Mouse (Mus musculus) lung, adult 2 months (tissue): ENCODE measurements around the gene Glb1l2. TPM values are rescaled to one million over a fixed set of nuclear protein-coding genes. Genes with fewer than 3 reads are reported as not detected.

Experiments
- DNase-seq: peaks from one replicate; pipeline ENCODE4 v3.0.0; 2022
- H3K4me1 ChIP-seq: fragments of 200-500 bp; 2 replicates; pipeline ENCODE4 v1.6.1; 2011; ENCODE audit warnings: low read length; ENCODE audit not compliant: control insufficient read depth, insufficient read depth
- H3K4me3 ChIP-seq: fragments of 200-500 bp; replicated peaks from 2 replicates; pipeline ENCODE3; 2011; ENCODE audit warnings: low read depth, mild to moderate bottlenecking, control low read depth, low read length; ENCODE audit errors: extremely low read depth
- CTCF ChIP-seq: fragments of 200-500 bp; IDR thresholded peaks from 2 replicates; pipeline ENCODE4 v1.5.1; 2011; ENCODE audit warnings: mild to moderate bottlenecking, low read length, control low read depth; ENCODE audit not compliant: insufficient read depth
- POLR2A ChIP-seq: fragments of 200-500 bp; IDR thresholded peaks from 2 replicates; pipeline ENCODE4 v1.6.1; 2011; ENCODE audit warnings: low read depth, mild to moderate bottlenecking, control low read depth, low read length, borderline replicate concordance; ENCODE audit errors: extremely low read depth
- WGBS: fragments of 180-500 bp; shearing (Covaris S2); methylation state at CpG from one replicate; pipeline ENCODE4 v1.1.7; 2018; 5-methylcytosine and 5-hydroxymethylcytosine counted together
- polyA plus RNA-seq: library from polyadenylated mRNA; depleted of rRNA; stranded (reverse); fragments of >200 nt; gene quantifications from 2 replicates; pipeline ENCODE4 v1.2.3, GENCODE M21; 2012; rRNA removed

The Glb1l2 gene
- polyA plus RNA-seq, 1 experiment: 30.1 TPM

- WGBS: 71% methylated on average over 5 of the region's 5 CpGs
Observed at GRCm38 (mm10) chr9:26737116-26737515, 69.2 kb downstream of the Glb1l2 start.

GRCm38 (mm10) chr9:26733986-26734385 is 72.3 kb downstream of the Glb1l2 start:
- 2% methylated on average over 37 of the region's 37 CpGs for whole genome bisulfite sequencing
- no peak for DNase-seq
- Histone ChIP-seq H3K4me3 (no peak overlapping the region), H3K4me1 (no peaks in the 10 kb centered on the region)
- TF ChIP-seq CTCF (no peak), POLR2A (no peak)

More at GRCm38 (mm10) chr9:26737116-26737515, 69.2 kb downstream of the Glb1l2 start:
- no peak for TF ChIP-seq POLR2A
- TF ChIP-seq CTCF: no peak
- no peak overlapping the region for H3K4me3 ChIP-seq
- H3K4me1 ChIP-seq: no peaks in the 10 kb centered on the region
- DNase-seq: no peak

- WGBS: 3% methylated on average over 52 of the region's 65 CpGs
- DNase-seq: no peak
- TF ChIP-seq POLR2A (no peak), CTCF (no peak)
- no peaks in the 10 kb centered on the region for H3K4me1 ChIP-seq
- H3K4me3 ChIP-seq: no peak within 1 kb of the TSS
Observed at GRCm38 (mm10) chr9:26733206-26733891, 72.9 kb downstream of the Glb1l2 start, which contains the start of gene B3gat1. Gene B3gat1 (plus strand): TSS chr9:26733728.

GRCm38 (mm10) chr9:26728556-26728955 is 77.7 kb downstream of the Glb1l2 start:
- no peak overlapping the region for H3K4me3 ChIP-seq
- H3K4me1 ChIP-seq: no peaks in the 10 kb centered on the region
- TF ChIP-seq CTCF (no peak), POLR2A (no peak)
- DNase-seq: no peak
- WGBS: 68% methylated on average over 2 of the region's 2 CpGs

- Histone ChIP-seq H3K4me1 (no peaks in the 10 kb centered on the region), H3K4me3 (no peak overlapping the region)
- DNase-seq: no peak
- 58% methylated on average over 2 of the region's 2 CpGs for WGBS
- TF ChIP-seq POLR2A (no peak), CTCF (no peak)
Observed at GRCm38 (mm10) chr9:26727445-26727844, 78.8 kb downstream of the Glb1l2 start.

- no peak for TF ChIP-seq CTCF
- TF ChIP-seq POLR2A: no peak
- no peaks in the 10 kb centered on the region for H3K4me1 ChIP-seq
- WGBS: 84% methylated on average over 3 of the region's 3 CpGs
- DNase-seq: no peak
- no peak overlapping the region for H3K4me3 ChIP-seq
Observed at GRCm38 (mm10) chr9:26725709-26726108, 80.6 kb downstream of the Glb1l2 start.

GRCm38 (mm10) chr9:26721771-26722170 is 84.5 kb downstream of the Glb1l2 start:
- WGBS: 73% methylated on average over 7 of the region's 7 CpGs
- no peak for TF ChIP-seq POLR2A
- TF ChIP-seq CTCF: no peak
- Histone ChIP-seq H3K4me1 (no peaks in the 10 kb centered on the region), H3K4me3 (no peak overlapping the region)
- no peak for DNase-seq

- no peak overlapping the region for H3K4me3 ChIP-seq
- no peak for TF ChIP-seq POLR2A
- TF ChIP-seq CTCF: no peak
Observed at GRCm38 (mm10) chr9:26718388-26718787, 87.9 kb downstream of the Glb1l2 start.

More at GRCm38 (mm10) chr9:26718388-26718787, 87.9 kb downstream of the Glb1l2 start:
- WGBS: 45% methylated on average over 3 of the region's 3 CpGs
- no peaks in the 10 kb centered on the region for H3K4me1 ChIP-seq
- DNase-seq: no peak

Other genes starting within 250 kb of the Glb1l2 start
- gene B3gat1, start 72.7 kb downstream of the Glb1l2 start, polyA plus RNA-seq: 0.15 TPM in 1 of 2 replicates, not detected in the other
- 4.8 and 6.4 TPM in 2 replicates for gene Glb1l3, start 54.4 kb upstream of the Glb1l2 start, polyA plus RNA-seq
- 0.19 TPM in 1 of 2 replicates, not detected in the other for gene Gm1110, start 116.6 kb upstream of the Glb1l2 start, polyA plus RNA-seq
- gene Acad8, start 193.1 kb upstream of the Glb1l2 start, polyA plus RNA-seq: 13.9 and 22.4 TPM in 2 replicates
- 4.3 and 6.7 TPM in 2 replicates for gene Thyn1, start 193.2 kb upstream of the Glb1l2 start, polyA plus RNA-seq
- 34.7 and 37.9 TPM in 2 replicates for gene Vps26b, start 223.6 kb upstream of the Glb1l2 start, polyA plus RNA-seq
- 10.4 and 10.5 TPM in 2 replicates for gene Ncapd3, start 223.7 kb upstream of the Glb1l2 start, polyA plus RNA-seq